Mouse (Mus musculus) testis, postnatal 10 days (tissue): ENCODE measurements around the gene Idh3b.

Source experiments
- DNase-seq: peaks from one replicate; pipeline ENCODE4 v3.0.0; 2021; ENCODE audit warnings: low spot score

Gene Idh3b

DNA sequence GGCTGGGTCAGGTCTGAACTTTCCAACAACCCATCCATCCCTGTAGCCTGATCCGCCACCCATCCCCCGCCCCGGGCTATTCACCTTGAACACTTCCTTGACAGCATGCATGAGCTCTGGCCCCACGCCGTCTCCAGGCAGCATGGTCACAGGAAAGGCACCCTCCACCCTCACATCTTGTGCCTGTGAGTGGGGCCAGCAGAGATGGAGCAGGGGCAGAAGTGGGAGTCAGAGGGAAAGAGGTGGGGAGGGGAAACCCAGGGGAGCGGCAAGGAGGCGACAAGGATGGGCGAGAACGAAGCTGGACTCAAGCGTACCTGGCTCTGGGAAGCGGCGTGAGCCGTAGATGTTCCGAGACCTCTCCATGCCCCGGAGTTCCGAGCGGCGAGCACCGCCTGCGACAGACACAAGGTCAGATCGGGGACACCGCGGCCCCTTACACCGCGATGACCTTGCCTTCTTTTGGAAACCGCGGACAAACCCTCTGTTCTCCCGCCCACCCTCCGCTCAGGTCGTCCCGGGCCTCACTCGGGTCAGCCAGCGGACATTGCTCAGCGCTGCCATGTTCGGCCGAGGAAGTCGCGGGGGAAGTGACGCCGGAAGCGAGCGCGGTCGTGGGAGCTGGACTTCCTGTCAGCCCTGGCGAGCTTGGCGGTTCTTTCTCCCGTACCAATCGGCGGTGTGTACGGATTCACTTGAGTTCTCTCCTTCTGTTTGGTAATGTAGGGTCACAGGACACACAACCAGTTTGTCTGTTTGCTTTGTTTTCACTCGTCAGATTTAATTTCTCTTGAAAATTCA lies at the start of gene Idh3b:
TSS of gene Idh3b (minus strand) at position 694 of the 801 bp plus-strand sequence.
- peak; percentile 92 for DNase-seq

DNA sequence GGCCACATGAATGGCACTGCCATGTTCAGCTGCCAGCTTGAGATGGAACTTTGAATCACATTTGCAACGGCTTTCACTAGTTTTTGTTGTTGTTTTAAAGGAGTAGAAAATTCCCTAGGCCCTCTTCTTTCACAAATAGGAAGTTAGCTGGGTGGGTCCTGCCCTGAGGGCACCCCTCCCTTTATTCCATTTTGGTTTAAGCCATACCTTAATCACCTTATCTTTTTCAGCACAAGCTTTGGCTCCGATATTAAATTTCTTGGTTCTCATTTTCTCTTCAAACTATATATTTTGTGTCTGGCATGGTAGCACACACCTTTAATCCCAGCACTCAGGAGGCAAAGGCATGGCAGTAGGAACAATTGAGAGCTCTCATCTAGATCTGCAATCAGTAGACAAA lies 45.2 kb upstream of the Idh3b start:
- no peak for DNase-seq

DNA sequence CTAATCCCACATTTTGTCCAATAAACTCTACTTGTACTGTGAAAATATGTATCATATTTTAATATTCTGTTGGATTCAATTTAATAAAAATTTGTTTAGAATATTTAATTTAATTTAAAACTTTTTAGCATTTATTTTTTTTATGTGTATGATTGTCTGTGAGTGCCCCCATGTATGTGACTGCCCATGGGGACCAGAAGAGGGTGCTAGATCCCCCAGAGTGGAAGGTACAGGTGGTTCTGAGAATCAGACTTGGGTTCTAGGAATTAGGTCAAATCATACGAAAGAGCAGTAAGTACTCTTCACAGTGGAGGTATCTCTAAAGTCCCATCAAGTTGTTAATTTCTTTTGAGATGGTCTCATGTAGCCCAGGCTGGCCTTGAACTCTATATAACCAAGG lies 42.7 kb upstream of the Idh3b start:
- DNase-seq = no peak

DNA sequence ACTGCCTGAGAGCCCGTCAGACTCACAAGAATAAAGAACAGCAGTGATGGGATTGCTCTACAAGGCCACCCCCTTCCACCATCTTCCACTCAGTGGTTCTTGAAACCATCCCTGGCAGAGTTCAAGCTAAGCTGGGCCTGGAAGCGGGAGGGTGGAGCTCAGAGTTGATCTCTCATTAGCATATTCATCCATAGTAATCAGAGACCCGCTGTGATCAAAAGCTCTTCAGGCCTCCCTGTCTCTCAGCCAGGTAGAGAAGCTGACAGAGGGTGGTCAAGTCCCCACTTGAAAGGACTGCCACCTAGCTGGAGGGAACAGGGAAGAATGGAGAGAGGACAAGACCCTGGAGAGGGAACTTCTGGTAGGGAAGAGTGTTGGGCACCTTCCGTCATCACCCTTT lies 18.7 kb upstream of the Idh3b start:
- no peak for DNase-seq

DNA sequence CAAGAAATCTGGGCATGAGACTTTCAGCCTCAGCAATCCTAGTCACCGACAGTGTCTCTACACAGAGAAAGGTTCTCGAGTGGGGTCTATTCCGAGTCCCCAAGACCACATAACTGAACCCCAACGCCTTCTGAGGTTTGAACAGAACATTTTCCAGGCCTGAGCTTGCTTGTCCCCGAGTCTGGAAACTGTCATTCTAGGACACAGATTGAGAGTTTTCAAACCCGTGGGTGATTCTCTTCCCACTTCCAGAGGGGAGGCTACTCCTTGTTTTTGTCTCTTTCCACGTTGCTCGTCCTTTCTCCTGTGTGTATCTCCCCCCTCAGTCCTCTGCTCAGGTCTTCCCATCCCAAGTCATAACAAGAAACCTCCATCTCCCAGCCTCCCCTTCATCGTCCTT lies 13.2 kb upstream of the Idh3b start:
- DNase-seq = no peak

DNA sequence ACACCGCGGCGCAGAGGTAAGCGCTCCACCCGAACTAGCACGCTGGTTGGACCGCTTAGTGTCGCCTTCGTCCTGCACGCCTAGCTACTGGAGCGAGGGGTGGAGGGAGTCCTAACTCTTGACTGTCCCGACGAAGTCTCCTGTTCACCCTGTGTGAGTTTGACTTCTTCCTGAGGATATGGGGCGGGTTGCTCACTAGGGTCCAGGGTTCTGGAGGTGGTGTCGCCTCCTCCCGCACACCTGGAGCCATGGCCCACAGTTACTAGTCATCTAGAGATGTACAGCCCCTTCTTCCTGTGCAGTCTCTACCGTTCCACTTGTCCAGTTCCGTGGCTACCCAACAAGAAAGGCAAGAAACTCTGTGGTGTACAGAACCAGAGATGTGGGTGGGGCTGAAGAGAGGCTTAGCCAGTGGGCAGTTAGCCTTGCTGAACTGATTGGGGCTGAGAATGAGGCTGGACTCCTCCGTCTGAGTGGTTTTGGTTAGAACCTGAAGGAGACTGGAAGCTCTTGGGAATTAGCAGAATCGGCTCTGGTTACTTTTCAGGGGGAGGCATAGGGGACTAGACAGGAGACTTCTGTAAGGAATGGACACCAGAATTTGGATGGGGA lies 11.9 kb upstream of the Idh3b start:
- DNase-seq = no peak

DNA sequence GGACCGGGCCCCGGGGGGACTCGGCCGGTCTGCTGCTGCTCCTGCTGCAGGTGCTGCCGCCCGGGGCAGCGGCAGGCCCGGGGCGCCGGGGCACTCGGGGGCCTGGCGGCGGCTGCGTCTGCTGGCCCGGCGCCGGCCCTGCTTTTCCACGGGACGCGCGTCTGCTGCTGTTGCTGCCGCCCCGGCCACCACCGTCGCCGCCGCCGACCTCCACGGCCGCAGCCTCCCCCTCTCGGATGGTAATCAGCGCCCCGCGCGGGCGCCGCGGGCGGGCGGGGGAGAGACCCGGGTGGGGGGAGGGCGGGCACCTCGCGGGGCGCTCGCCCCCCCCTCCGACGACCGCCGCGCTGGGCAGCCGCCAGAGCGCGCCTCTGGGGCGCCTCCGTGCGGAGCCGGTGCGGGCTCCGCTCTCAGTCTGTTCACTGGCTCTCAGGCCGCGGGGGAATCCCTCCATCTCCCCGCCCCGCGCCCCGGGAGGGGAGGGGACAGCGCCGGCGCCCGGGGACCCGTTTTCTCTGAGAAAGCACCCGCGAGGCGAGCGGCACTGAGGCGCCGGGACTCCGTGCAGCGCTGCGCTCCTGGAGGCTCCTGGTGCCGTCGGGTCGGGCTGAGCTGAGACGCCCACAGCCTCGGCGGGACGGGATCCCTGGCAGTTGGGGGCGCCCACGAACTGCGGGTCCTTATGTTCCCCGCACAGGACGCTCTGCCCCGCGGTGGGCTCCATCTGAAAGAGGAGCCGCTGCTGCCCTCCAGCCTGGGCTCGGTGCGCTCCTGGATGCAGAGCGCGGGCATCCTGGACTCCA lies 11.2 kb upstream of the Idh3b start:
- DNase-seq = peak; percentile 62

DNA sequence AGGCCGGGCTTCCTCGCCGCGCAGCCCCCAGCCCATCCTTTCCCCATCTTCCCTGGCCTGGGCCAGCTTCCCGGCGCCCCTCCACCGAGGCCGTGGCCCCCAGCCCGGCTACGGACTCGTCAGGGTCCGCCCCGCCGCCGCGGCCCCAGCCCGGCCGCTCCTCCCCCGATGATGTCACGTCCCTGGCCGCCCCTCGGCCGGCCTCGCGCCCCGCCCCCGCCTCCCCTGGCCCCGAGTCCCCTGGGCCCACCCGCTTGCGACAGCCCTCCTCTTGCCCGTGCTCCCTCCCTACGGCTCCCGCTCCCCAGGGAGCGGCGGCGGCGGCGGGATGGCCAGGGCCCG lies 10.6 kb upstream of the Idh3b start, which contains the start of gene Ebf4:
TSS of gene Ebf4 (plus strand) at position 234 of the 342 bp plus-strand sequence.
- DNase-seq = peak; percentile 73

DNA sequence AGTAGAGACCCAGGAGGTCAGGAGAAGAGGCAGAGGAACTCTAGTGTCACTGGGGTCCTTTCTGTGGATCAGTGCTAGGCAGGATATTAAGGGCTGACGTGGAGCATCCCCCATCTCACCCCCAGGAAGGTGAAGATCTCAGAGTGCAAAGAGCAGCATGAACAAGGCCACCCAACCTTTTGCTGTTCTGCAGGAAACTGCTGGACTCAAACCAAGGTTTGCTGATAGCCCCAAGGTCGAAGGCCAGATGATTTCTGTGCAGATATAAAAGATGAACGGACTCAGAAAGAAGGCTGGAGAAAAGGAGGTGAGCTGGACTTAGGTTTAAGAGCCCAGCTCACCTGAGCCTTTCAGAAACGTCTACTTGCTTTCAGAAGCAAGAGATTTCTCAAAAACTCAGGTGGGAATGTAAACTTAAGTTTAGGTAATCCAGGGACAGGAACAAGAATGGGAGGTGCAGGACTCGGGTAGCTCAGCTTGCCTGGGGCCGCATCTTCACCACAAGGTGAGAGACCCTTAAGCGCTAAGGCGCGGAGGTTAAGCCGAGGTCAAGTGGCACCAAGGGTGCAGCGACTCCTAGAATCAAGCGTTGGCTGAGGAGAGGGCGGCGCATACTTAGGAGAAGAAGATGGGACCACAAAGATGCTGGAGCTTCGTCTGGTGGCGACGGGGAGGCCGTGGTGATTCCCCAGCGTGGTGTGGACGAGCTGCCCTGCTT lies 10.0 kb upstream of the Idh3b start:
- DNase-seq = no peak

DNA sequence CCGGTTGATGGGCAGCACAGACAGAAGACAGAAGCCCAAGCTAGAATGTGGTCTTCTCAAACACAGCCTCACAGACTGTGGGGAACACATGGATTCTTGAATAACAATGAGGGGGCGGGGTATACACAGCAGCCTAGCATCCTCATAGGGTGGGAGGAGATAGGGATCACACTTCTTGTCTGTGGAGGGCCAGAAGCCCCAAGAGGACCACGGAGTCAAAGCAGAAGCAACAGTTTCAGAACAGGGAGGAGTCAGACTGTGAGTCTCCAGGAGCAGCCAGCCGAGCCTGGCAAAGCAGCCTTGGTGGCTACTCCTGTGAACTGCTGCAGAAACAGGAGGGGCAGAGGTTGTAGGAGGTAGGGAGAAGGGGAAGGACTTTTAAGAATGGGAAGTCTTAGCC lies 9.1 kb upstream of the Idh3b start:
- DNase-seq = no peak

DNA sequence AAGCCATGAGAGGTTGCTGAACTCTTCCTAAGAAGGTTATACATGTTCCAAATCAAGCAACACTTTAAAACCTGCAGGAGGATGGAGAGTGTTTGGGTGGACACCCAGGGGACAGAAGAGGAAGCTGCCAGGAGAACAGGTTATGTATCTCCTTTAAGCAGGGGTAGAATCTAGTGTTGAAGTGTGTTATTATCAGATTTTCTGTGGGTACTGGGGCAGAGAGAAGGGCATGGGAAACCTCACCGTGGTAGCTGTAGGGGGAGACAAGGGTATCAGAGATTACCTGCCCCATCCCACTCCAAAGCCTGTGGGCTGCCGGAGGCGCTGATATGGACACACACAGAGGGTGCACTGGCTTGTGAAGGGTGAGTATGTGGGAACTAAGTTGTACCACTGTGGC lies 8.7 kb upstream of the Idh3b start:
- DNase-seq = no peak

DNA sequence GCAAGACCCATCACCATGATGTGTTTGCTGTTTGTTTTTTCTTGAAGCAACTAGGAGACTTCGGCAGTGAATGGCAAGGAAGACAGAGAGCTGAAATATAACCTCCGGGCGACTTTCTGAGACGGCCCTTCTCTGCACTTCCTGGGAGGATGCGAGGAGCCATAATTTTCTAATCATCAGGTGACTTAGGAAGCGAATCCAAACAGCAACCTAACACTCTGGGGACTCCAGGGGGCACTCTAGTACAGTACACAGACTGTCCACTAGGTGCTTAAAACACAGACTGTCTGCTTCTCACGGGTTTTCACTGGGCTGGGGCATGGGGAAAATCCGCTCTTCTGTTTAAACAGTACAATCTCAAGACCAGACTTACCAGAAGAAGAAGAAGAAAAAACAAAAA lies 7.1 kb upstream of the Idh3b start:
- peak; percentile 73 for DNase-seq

DNA sequence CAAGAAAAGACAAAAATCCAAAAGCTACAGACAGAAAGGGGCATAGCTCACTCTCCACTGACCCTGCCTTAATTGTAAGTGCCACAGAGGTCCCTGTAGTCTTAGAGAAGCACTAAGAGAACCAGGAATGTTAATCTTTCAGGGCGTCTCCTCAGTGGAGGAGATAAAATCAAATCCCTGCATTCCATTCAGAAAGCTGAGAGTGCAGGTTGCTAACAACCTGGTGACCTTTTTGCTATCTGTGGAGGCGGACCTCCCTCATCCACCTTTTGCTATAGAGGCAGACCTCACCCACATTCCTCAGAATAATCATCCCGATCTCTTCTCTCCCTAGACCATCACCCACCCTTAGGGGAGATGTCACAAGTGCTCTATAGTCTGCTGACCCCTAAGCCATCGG lies 4.7 kb upstream of the Idh3b start:
- no peak for DNase-seq

DNA sequence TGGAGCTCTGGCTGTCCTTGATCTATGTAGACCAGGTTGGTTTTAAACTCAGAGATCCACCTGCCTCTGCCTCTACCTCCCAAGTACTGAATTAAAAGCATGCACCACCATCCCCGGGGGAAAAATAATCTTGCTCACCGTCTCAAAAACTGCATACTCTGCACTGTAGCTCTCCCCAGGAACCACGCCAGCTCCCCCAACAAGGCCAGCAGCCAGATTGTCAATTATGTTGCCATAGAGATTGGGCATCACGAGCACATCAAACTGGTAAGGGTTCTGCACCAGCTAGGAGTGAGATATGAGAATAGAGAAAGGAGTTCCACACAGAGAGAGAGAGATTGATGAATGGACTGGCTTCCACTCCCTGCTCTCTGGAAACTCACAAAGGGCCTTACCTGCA lies 3.5 kb downstream of the Idh3b start:
- no peak for DNase-seq

DNA sequence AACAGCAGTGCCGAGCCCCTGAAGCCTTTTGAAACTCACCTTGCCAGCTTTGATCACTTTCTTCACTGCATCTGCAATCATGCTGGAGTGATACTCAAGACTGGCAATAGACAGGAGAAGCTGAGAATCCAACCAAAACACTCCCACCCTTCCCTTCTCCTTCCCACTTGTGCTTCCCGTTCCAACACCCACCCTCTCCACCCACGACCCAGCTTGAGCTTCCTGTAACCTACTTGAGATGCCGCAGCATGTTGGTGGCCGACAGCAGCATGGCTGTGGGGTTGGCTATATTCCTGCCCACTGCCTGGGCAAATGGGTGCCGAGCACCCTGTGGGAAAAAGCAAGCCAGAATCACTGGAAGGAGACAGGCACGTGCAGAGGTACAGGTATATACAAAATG lies 4.1 kb downstream of the Idh3b start:
- DNase-seq = no peak

DNA sequence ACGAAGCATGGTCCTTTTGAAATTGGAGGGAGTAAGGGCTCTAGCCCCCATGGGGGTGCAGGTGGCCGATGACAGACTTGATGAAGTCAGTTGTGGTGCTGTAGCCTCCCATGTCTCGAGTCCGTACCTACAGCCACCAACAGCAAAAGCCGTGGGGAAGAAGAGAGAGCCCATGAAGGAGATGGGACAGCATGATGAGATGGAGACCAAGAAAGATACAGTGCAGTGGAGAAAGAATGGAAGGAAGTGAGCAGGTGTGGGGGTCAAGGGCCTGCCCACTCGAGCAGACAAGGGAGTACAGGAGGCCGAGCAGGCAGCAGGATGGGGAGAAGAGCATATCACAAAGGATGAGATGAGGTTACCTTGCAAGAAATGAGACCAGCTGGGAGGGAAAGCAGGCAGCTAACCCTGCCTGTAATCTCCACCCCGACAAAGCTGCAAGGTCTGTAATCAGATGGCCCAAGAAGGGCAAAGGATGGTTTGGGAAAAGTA lies 4.7 kb downstream of the Idh3b start:
- DNase-seq = no peak

DNA sequence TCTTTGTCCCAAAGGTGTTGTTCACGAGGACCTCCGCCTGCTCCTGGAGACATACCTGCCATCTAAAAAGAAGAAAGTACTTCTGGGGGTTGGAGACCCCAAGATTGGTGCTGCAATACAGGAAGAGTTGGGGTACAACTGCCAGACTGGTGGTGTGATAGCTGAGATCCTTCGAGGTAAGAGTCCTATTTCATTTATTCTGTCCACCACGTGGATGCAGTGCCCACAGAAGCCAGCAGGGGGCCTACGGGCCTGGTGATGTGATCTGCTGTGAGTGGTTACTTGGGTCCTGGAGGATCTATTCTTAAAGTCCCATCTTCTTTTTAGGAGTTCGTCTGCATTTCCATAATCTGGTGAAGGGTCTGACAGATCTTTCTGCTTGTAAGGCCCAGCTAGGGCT lies 8.7 kb downstream of the Idh3b start:
- peak; percentile 84 for DNase-seq

DNA sequence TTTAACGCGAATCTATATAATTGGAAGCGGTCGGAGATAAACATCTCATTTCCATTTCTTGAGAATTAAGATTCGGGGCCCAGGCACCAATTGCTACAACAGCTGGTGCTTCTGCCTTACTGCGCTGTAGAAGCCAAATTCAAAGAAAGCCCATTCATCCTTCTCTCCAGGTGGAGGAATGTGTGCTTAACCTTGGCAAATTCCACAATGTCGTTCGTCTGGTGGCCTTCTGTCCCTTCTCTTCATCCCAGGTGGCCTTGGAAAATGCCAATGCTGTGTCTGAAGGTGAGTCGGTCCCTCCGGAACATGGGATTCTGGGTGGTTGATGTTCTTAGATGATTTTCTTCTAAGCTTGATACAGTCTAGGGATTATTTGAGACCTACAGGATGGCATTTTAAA lies 9.5 kb downstream of the Idh3b start:
- no peak for DNase-seq

DNA sequence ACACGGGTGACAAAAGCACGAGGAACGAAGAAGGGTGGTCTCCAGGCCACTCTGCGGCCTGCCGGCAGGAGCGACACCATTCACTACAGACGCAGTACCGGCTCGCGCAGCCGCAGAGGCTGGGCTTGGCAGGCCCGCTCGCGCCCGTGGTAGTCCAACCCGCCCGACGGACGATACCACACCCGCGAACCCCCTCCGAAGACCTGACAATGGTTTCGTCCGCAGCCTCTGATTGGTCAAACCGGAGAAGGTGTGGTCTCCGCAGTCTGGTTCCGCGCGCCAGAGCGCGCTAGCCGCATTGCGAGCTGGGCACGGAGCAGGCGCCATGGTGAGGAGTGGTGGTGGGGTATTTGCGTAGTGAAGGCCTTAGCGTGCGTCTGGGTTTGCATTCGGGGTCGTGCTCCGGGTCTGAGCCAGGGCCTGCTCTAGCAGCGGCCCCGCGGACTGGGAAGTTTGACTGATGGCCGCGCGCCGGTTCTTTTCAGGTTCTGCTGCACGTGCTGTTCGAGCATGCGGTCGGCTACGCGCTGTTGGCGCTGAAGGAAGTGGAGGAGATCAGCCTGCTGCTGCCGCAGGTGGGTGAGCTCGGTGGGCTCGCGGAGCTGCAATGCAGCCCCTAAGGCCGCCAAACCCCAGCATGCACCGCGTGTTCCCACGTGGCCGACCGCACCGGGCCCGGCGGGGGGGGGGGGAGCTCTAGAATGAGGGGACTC lies 10.0 kb downstream of the Idh3b start, which contains the start of gene Nop56:
TSS of gene Nop56 (plus strand) at position 282 of the 713 bp plus-strand sequence.
- DNase-seq = peak; percentile 98

DNA sequence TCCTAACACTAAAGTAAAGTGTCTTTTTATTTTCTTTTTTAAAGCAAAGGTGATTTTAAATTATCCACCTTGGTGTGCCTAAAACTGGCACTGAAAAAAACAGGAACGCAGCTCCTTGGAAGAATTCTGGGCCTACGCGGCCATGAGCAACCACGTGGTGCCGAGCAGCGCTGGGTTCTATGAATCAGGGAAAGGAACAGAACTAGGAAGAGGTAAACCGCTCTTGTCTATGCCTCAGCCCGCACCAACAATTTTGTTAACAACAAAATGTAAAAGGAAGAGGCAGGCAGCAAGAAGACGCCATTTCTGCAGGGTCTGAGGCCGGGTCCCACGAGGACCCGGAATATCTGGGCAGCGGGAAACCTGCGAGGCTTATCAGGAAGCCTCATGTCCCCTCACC lies 10.6 kb downstream of the Idh3b start:
- DNase-seq = no peak

DNA sequence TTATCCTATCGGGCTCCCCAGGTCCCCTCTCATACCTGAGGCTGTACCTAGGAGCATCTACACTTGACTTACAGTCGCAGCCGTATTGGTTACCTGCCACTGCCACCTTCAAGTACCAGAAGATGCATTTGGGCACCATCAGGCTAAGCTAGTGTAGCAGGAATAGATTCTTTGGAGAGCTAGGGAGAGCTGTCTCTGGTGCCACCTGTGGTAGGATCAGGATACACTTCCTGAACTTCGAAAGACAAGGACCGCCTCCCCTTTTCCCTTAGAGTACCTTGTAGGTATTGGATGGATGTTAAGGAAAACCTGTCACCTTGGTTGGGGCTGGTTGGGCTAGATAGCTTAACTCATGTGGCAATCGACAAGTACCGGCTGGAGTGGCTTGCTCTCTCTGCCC lies 16.3 kb downstream of the Idh3b start:
- no peak for DNase-seq

DNA sequence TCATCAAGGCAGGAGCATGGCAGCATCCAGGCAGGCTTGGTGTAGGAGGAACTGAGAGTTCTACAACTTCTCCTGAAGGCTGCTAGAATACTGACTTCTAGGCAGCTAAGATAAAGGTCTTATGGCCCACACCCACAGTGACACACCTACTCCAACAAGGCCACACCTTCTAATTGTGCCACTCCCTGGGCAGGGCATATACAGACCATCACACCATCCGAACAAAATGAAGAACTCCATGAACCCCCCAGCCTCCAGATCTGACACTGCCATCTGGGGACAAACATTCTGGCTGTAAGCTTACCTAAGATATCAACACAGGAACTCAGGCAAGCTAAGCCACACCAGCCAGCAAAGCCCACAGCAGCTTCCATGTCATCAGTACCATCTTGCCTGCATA lies 18.8 kb downstream of the Idh3b start:
- no peak for DNase-seq
